Mouse (Mus musculus): Measurements from ENCODE around the gene Pip4k2a.

Pip4k2a gene

DNA sequence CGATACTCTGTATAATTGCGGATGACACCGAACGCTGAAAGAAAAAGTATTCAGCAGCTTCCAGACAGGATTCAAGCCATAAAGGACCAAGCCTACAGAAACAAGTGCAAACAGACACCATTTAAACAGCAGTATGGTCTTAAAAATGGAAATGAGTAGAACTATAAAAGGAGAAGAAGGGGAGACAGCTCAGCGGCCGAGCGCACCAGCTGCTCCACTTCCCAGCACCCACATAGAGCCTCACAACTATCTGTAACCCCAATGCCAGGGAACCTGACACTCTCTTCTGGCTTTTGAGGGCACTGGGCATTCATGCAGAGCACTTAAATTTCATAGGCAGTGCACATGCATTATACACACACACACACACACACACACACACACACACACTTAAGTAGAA, 18.3 kb downstream of the Pip4k2a start:
- DNase-seq (ENCODE audit: low spot score): no peak

DNA sequence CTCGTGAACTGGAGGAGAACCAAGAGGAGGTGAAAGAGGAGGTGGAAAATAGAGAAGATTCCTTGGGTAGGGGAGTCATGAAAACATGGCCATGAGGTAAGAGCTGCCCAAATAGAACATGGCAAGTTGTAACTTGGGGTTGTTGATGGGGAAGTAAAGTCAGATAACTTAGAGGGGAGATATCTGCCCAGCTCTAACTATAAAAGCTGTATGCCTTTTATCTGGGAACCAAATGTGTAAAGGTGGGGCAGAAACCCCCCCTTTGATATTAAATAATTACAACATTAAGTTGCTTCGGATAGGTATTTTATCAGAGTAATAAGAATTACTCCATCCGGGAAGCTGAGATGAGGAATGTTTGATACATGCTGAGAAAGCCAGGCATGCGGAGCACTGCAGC, 18.9 kb downstream of the Pip4k2a start:
- no peak for DNase-seq (ENCODE audit: low spot score)

DNA sequence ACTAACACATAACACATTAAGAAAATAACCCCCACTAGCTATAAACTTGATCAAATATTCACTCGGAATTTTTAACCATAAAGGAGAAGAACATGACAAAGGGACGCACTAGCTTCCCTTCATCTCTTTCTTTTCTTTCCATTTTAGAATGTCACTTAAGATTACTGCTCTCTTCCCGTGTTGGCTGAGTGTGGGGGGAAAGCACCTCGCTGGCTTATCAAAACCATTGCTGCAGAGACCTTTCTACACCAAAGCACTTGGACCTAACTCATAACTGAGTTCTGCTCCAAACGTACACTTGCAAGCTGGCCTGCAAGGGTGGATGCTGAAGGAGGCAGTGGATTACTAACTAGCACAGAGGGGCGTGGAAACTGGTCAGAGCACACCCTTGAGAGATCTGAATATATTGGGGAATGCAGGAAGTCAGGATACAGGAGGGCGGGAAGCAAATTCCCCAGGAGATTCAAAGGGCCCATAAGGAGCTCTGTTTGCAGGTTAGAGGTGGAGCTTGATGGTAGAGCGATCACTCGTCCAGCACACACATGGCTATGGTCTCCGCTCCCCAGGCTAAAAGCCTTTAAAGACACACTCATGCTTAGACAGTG, 20.6 kb downstream of the Pip4k2a start:
- DNase-seq (ENCODE audit: low spot score): no peak

DNA sequence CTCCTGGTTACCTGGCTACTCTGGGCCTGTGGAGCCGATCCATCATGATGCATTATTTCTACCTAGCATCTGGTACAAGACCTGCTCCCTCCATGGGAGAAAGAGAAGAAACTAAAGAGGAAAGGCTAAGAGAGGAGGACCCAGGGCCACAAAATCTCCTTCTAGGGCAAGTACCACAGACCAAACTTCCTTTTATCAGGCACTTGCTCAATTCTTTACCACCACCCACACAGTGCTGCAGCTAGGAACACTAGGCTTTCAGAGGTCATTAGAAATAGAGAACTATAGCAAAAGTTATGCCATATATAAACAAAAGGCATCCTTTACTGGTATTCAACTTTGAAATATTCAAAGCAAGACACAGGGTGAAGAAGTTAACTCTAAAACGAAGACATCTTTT, 21.8 kb downstream of the Pip4k2a start:
- DNase-seq (ENCODE audit: low spot score): no peak

DNA sequence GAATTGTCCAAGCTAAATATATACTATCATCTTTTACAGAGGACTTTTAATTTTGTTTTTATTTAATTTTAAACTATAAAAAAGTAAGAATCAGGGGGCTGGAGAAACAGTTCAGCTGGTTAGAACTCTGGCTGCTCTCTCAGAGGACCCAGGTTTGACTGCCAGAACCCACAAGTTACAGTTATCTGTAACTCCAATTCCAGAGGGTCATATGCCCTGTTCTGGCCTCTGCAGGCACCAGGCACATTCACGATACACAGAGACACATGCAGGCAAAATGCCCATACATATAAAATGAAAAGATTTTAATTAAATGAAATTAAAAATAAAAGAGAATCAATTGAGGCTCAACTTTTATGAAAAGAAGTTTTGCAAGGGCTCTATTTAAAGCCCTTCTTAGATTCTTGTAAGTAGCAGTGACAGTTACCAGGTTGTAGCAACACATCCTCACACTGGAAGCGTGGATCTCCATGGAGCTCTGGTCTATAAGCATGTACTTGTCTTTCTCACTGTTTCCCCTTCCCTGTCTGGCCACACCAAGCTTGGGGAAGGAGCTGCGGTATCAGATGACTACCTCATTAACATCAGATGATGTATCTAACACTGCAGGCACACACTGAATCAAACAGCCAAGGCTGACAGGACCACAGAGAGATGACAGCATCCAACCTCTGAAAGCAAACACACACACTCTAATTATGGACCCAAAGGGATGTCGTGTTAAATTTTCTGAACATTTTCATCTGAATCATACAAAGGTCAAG, 22.9 kb downstream of the Pip4k2a start:
- no peak for DNase-seq (ENCODE audit: low spot score)

DNA sequence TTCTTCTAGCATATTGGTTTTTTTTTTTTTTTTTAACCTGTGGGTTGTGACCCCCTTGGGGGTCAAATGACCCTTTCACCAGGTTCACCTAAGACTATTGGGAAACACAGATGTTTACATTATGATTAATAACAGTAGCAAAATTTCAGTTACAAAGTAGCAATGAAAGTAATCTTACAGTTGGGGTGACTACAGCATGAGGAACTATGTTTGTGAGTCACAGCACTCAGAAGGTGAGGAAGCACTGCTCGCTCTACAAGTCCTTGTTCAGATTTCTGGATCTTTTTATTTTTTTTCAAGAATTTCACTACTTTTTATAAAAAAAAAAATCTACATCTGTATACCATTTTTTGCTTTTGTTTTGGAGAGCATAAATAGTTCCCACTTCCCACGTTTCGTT, 26.4 kb downstream of the Pip4k2a start:
- no peak for DNase-seq (ENCODE audit: low spot score)

DNA sequence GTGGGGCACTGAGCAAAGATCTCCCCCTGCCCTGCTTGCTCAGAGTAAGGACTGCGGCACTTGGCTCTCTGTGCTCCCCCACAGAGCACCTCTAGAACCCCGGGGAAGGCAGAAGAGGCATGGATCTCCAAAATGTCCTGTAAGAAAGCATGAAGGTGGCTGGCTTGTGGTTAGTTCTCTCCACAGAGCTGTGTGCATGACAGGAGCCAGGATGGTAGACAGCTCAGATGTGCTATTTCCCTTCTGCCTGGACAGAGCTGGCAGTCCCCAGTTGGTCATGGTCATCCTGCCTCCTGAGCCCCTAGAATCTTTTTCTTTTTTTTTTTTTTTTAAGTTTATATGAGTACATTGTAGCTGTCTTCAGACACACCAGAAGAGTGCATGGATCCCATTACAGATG, 27.5 kb downstream of the Pip4k2a start:
- DNase-seq (ENCODE audit: low spot score): no peak

DNA sequence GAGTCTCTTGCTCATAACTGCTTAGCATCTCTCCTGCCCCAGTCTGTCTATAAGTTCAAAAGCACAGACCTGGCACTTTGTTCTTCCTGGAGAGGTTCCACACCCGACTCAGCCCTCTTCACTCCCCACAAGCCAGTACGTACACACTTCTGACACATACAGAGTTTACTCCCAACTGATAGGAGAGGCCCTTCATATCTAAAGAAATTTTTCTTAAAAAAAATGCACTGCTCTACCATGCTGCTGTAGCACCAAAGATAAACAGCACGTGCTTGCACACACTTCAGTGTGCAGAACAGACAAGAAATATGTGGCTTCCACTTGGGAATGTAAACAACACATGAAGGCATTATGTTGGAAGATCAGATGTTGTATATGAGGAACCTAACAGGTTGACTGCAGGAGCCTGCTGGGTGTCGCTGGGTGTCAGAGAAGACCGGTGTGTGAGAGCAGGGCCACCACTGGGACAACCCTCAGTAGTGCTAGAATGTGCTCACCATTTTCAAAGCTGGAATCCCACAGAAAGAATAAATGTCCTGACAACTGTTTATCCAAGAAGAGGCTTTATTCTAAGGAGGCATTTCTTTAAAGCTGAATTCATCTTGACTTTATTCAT, 28.8 kb downstream of the Pip4k2a start:
- no peak for DNase-seq (ENCODE audit: low spot score)

DNA sequence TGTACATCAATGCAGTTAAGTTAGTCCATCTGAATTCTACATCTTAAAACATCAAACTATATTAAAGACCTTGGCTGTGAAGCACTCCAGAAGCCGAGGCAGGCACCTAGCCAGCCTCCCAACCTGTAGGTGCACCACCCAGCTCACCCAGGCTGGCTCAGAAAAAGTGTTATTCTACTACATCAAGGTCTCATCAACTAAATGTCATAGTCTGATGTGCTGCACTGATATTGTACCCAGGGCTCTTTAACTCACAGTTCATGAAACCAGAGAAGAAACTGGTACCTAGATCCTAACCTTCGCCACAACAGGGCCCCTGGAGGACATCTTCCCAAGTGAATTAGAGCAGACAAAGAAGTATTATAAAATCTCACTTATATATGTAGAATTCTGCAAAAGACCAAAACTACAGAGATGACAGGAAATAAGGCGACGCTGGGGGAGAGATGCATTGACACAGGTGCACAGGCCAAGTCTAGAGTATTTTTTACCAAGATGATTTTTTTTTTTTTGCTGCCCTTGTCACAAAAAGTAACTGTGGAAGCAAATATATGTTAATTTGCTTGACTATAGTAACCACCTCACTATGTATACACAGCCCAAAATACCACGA, 30.4 kb downstream of the Pip4k2a start:
- DNase-seq (ENCODE audit: low spot score): no peak

DNA sequence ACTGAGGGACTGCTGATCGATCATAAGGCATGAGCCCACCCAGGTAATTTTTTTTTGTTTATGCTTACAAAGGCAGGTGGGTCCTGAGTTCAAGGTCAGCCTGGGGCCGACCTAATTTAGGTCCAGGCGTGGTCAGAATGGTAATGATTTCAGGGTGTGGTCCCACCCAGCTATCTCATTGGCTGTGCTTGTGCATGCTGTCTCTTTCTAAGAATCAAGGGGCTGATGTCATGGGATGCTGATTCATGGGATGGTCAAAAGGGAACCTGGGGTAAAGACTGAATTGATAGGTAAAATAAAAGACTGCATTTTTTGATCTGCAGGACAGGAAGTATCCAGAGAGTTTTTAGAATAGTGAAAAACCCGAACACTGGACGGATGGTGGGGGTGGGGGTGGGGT, 31.4 kb downstream of the Pip4k2a start:
- no peak for DNase-seq (ENCODE audit: low spot score)

DNA sequence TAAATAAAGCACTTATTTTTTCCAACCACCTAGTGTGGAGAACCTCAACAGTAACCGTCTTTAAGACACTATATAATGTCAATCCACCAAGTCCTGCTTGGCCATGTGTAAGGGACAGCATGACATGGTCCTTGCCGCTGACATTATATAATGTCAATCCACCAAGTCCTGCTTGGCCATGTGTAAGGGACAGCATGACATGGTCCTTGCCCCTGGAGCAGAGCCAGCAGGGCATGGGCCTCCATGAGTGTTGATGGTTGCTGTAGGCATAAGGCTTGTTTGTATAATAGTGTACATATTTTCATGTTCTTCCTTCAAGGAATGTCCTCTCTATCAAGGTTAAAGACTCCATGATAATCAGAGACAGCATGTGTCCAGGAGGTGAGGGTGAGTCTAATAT, 32.0 kb downstream of the Pip4k2a start:
- DNase-seq (ENCODE audit: low spot score): no peak

DNA sequence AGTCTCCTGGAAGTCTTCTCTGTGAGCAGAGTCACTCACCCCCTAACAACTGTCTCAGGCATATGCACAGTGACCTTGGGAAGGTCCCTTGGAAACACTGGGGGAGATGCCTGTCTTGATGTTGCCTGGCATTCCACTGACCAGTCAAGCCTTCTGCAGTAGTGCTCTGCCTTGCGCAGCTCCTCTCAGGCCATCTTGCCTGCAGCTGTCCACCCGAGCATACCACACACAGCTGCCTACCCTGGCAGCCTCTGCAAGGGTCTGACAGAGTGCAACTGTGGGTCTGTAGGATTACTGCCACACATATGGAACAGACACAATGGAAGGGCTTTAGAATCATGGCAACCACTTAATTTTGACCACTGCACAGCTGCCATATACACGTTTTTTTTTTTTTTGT, 32.8 kb downstream of the Pip4k2a start:
- no peak for DNase-seq (ENCODE audit: low spot score)

DNA sequence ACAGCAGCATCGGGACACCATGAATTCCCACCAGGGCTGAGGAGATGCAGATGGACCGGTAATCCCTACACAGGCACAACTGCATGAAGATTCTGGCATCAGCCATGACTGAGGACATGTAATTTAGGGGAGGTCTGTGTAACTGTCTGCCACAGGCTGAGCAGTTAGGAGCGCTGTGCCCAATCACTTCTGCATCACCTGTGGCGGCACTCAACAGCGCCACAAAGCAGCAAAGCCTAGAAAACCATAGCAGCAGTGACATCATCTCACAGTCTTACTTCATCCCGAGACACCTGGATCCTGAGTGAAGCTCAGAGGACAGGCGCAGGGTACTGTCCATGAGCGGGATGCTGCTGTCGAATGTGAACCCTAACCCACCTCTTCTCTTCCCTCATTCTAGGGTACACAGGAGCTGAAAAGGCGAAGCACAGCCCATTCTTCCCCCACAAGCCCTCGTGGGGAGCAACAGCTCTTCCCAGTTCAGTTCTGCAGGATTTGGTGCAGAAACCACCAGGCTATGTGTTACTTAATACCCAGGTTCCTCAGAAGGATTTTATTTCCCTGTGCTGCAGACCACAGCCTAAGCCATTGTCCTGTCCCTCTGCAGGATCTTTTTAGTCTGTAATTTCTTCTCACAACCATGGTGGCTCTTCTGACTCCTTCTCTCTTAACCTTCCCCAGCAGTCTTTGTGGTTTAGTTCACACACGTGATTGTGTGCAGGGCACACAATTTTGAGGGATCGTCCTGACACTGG, 34.5 kb downstream of the Pip4k2a start:
- DNase-seq (ENCODE audit: low spot score): no peak

DNA sequence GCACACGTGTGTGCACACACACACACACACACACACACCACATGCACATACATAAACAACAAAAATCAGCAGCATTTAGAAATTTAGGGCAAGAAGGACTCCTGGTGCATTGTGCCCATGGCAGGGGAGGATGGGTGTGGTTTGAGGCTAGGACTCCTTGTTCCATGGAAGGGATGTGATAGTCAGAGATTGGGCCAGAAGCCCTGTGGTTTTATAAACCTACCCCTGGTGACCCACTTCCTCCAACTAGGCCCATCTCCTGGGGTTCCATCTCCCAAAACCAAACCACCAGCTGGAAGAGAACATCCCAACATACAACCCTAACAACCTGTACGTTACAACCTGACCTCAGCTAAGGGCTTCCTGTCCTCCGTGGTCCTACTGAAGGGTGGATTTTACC, 35.4 kb downstream of the Pip4k2a start:
- DNase-seq (ENCODE audit: low spot score): no peak

DNA sequence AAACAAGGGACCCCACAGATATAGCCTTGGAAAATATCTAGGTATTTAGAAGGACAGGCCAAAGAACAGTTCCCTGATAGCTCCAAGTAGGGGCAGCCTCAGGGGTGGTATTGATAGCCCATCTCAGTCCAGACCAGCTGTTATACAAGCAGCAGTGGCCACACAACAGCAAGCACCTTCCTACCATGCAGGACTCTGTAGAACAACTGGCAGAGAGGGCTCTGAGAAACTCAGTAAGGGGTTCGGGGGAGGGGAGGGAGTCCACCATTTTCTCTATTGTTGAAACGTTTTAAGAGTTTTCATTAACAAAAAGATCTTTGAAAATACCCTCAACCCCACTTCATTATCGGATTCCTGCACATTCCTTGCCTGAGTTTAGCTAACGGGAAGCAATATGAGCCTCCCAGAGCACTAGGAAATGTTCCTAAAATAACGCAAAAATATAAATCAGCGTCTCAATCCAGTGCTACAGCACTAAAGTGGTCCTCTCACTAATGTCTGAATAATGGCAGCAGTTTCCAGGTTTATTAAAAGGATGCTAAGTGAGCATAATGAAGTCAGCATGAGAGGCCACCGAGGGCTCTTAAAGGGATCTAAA, 37.5 kb downstream of the Pip4k2a start:
- DNase-seq (ENCODE audit: low spot score): no peak

DNA sequence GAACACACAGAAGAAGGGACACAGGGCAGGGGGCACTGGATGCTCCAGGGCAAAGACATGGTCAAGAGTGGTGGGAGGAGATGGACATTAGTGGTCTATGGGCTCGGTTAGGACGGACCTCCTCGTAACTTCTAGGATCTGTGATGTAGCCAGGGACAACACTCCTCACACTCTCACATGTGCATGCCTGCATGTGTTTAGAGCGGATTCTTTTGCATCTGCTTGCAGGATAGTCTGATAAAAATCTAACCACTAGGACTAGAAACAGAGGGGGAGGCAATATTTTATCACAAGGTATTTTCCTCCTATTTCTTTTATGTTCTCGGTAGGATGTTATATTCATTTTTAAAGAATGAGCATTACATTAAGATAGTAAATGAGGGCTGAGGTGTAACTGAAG, 38.4 kb downstream of the Pip4k2a start:
- no peak for DNase-seq (ENCODE audit: low spot score)

DNA sequence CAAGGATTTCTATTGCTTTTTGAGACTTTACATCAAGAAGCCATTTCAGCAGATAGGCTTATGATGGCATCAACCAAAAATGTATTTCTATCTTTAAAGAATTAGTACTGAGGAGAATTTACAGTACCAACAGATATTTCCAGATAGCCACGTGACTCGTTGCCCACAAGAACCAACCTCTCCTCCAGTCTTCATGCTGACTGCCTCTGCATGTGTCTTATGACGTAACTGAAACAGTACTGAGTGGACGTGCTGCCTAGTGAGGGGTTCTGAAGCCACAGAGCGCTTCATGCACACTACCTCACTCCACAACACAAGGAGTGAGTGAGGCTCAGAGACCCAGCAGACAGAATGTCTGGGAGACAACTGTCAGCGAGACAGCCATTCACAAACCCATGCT, 38.9 kb downstream of the Pip4k2a start:
- DNase-seq (ENCODE audit: low spot score): no peak

DNA sequence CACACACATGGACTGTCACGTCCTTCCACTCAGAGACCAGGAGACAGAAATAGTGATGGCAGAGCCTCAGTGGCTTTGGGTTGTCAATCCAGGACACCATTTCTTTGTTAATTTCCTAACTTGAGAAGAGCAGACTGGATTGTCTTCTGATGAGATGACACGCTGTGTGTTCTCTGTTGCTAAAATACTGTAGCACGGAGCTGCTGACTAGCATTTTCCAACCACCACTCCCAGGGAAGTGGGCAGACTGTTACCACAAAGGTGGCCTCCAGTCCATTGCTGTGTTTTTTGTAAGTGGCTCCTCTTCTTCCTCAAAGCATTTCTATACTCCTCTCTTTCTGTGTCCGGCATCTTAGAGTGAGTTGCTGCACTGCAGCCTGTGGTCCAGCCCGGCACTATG, 39.4 kb downstream of the Pip4k2a start:
- DNase-seq (ENCODE audit: low spot score): no peak

DNA sequence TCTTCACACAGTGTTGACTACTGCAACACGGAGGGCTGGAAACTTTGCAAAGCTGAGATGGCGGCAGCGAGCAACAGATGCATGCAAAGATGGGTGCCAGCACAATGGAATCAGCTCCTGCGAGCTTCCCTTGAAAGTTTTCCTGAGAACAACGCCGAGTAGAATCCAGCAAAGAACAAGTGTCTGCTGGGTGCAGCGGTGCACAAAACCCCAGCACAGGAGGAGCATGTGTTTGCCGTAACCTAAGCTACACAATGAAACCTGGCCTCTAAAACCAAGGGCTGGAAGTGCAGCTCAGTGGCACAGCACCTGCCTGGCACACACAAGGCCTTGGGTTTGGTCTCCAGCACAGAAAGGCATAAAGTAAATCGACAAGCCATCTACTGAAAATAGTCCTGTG, 39.9 kb downstream of the Pip4k2a start:
- DNase-seq (ENCODE audit: low spot score): no peak

DNA sequence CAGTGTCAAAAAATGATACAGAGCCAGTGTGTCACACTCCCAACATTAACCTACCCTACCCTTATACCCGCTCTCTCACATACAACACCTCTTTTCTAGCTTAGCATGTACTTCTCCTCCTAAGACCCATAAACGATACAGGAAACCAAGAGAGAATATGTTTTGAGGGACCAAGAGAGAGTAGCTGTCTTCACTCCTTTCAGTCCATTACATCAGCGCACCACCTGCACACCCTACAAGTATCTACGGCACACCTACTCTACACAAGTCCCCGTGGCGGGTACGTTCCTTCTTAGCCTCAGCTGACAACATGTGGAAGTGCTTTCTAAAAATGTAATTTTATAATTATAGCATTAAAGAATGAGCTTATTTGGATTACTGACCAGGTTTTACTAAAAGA, 40.5 kb downstream of the Pip4k2a start:
- no peak for DNase-seq (ENCODE audit: low spot score)

DNA sequence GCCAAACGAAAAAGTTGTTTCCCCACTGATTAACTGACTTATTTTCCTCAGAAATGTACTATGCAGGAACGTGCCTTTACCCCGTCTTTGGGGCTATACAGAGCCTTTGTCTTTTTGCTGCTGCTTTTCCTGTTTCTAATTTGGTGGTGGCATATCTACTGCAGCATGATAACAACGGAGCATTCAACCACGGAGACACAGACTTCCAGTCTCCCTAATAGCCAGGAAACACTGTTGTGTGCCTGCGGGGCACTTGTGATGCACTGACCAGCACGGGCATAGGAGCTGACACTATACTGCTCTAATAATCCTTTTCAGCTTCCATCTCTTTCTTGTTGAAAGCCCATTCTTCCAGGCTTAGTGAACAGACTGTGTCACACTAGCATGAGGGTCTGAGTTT, 41.0 kb downstream of the Pip4k2a start:
- no peak for DNase-seq (ENCODE audit: low spot score)

DNA sequence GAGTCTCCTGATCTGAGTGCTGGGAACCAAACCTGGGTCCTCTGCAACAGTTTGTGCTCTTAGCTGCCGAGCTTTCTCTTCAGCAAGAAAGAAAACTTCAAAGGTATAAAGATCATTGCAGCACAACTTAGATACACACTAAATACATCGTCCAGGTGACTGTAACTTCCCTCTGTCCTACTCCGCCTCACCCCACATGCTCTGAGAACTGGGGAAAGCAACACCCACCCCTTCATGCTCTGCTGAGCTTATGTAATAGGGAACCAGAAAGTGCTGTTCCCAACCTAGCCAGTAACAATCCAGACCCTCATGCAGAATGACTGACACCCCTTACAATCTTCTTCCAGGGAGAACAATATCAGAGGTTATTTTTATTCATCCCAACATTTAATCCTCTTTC, 41.5 kb downstream of the Pip4k2a start:
- no peak for DNase-seq (ENCODE audit: low spot score)
